Mouse (Mus musculus) forelimb bud, embryonic 11.5 days (tissue): ENCODE results near the gene Cdca5.
"Not testable (repeated sequence)": the region's sequence is repeated elsewhere in the genome, so short reads cannot be mapped to it uniquely, and the experiment has no call there.

Experiments used
- DNase-seq: peaks from one replicate; pipeline ENCODE4 v3.0.0-alpha.2; 2012; ENCODE audit warnings: low read depth, low spot score

The Cdca5 gene

DNA sequence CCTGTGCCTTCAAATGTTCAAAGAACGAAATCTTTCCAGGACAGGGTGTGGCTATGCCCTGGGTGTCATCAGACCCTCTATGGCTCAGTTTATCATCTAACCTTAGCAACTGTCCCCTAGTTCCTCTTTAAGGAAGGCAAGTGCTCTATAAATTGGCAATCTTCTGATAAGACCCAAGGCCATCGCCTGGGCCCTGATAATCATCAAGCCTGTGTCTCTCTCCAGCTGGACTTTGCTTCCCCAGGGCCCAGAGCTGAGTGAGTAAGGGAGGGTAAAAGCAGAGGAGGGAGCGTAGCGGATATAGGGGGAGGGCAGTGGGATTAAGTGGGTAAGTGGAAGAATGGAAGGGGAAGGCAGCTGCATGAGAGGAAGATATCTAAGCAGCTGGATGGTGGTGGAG is 19.7 kb downstream of the Cdca5 start:
- DNase-seq: no peak

DNA sequence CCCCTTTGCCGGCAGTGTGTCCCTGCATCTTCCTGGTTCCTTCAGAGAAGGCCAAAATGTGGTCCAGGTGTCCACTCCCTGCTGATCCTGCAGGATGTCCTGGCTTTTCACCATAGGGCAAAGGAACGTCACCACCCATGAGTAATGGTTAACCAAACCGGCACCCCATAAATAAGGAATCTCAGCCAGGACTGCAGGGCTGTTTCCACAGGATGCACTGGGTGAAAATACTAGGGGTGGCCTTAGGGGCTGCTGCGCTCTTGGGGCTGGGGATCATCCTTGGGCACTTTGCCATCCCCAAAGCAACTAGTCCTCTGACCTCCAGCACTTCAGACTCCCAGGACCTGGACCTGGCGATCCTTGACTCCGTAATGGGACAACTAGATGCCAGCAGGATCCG is 20.8 kb downstream of the Cdca5 start, which contains the start of gene Naaladl1:
TSS of gene Naaladl1 (plus strand) at position 197 of the 400 bp plus-strand sequence.
- DNase-seq: no peak

DNA sequence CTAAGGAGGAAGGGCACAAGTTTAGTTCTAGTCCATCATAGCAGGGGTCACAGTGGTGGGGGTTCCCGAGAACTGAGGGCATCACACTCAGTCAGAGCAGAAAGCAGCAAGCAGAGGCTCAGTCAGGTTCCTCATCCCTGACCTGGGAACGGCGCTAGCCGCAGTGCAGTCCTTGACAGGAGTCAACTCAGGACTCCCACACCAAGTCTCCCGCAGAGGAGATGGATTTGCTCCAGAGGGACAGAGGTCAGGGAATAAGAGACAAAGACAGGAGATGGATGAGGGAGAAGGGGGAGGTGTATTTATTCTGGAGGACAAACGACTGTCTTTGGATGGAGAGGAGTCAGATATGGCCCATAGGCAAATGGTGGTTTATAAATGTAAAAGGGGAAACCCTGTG is 28.3 kb downstream of the Cdca5 start:
- DNase-seq: no peak

DNA sequence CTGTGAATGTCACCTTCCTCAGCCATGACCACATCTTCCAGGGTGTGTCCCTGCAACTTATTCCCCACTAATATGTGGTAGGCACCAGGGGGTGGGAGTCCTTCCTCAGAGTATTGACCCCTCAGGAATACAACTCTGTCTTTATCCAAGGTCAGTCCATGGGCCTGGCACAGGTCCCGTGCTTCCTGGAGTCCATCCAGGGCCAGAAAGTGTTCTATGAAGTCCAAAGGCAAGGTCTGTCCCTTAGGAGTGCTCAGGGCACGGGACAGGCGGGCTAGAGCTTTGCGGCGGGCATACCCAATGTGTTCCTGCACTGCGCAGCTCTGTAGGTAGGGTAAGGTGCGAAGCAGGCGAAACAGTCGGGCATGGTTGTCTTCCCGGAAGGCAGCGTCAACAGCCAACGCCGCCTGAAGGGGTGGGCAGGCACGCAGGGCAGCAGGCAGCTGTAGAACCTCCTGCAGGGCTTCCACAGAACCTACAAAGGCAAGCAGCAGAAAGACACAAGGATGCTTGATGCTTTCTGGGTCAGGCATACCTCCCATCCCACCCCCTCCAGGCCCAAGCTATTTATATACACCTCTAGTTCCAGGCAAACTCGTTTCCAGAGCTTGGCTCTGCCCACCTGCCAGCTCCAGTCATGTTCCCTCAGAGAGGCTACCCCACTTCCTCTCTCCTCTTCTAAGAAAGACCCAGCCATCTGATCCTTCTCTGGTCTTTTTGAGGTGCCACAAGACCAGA is 31.5 kb downstream of the Cdca5 start:
- DNase-seq: no peak

DNA sequence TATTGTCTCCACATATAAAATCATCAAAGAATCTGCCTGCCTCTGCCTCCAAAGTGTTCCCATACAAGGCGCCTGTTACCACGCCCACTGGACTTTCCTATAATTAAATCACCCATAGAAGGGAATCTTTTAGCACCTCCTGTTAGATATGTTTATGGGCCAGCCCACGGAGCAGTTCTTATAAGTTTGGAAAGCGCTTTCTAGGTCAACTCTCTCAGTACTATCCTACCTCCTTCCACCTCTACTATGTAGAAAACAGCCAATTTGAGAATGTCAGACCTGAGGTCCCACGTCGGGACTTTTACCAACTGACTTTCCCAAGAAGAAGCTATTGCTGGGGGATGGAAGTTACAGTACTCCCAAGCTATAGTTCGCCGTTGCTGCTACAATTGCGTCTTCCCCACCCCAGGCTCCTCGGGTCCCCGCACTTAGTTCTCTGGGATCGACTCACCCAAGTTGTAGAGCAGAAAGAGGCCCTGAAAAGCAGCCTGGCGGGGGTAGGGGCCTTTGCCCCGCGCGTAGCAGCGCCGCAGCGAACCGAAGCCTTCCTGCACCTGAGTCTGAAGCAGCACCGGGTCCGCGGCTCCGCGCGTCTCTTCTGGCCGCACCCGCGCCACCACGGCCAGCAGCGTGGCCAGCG is 32.7 kb downstream of the Cdca5 start:
- DNase-seq: no peak

DNA sequence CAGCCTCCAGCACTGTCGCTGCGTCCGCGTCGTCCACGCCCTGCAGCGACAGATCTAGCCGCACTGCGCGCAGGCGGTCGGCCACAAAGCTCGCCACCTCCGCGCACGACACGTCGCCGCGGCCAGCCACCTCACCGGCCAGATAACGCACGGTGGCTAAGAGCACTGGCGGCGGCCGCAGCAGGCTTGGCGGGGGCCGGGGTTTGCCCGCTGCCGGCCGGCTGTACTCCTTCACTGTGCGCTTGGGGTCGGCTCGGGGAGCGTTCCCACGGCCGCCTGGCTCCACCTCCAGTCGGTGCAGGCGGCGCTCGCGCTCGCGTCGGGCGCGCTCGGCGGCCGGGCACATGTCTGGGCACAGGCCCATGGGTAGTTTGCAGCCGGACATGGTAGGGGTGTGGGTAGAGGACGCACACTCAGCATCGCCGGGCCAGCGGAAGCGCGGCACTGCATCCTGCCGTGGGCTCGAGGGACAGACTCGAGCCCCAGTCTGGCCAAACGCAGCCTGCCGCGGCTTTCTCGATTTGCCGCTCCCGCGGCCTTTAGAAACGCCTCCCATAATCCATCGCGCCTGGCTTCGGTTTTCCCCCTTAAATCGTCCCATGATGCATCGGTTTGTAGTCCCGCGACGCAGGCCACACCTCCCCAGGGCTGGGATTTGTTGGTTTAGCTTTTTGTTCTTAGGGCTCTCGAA is 33.3 kb downstream of the Cdca5 start, which contains the start of gene Sac3d1:
TSS of gene Sac3d1 (minus strand) at position 665 of the 691 bp plus-strand sequence.
- DNase-seq: peak; percentile 94

DNA sequence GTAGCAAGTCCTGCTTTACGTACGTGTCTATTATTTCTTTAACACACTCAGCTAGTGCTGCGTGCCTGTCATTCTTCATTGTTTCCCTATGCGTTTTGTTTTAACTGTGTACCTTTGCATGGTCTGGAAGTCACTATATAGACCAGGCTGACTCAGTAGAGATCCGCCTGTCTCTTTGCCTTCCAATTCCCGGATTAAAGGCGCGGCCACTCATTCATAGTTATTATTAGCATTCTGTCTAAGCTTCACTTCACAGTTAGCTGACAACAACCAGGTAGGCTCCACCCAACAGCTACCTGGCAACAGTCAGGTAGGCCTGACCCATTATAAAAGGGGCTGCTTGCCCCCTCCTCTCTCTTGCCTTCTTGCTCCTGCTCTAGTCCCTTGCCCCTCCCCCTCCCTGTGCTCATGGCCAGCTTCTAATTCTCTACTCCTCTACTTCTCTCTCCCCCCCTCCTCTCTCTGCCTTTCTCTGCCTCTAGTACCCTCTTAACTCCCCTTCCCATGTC is 33.9 kb downstream of the Cdca5 start:
- peak; percentile 10 for DNase-seq

DNA sequence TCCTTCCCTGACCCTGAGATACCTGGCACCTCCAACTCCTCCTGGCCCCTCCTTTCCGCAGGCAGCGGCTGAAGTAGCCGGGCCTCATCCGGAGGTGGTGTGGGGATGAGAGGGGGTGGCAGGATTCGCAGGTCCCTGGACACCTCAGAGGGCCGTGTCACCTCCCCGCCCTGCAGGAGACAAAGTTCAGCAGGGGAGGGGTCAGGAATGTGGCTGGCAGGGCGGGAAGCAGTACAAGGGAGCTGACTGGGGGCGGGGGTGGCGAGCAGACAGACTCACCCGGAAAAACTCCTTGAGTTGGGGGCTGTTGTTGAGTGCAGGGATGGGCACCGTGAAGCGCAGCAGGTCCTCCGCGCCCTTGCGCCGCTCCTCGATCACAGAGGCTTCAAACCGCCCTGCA is 37.0 kb downstream of the Cdca5 start:
- DNase-seq: no peak

DNA sequence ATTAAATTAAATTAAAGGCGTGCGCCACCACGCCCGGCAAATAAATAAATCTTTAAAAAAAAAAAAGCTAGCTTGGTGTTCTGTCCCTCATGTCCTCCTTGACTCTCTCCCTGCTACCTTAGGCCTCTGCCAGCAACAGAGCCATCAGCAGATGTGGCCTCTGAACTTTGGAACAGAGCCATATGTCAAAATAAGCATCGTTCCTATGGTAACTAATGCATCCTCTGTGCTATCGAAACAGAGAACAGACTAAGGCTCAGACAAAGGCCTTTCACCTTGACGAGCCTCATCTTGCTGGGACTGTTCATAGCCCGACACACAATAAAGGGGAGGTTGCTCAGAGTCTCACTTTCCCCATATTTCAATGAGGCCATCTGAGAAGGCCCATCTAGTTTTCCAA is 38.5 kb downstream of the Cdca5 start:
- peak; percentile 28 for DNase-seq

DNA sequence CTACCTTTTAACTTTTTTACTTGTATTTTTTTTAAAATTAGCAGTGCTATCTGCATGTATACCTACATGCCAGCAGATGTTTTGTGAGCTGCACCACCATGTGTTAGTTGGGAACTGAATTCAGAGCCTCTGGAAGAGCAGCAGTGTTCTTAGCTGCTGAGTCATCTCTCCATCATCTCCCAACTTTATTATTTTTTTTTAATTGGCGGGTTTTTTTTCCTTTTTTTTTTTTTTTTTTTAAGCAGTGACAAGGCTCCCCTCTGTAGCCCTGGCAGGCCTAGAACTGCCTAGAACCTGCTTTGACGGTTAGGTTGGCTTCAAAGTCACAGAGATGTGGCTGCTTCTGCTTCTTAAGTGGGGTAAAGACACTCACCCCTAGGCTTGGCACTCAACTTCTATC is 40.1 kb downstream of the Cdca5 start:
- DNase-seq: no peak

DNA sequence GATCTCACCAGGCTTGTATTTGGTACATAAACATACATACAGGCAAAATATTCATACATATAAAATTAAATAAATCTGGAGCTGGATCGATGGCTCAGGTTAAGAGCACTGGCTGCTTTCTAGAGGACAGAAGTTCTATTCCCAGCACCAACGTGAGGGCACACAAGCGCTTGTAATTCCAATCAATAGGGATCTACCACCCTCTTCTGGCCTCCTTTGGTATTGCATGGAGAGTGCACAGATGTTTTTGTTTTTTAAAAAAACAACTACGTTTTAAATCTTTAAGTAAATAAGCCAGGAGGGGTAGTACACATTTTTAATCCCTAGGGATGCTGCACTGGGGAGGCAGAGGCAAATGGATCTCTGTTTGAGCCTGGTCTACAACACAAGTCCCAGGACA is 41.5 kb downstream of the Cdca5 start:
- peak; percentile 63 for DNase-seq

DNA sequence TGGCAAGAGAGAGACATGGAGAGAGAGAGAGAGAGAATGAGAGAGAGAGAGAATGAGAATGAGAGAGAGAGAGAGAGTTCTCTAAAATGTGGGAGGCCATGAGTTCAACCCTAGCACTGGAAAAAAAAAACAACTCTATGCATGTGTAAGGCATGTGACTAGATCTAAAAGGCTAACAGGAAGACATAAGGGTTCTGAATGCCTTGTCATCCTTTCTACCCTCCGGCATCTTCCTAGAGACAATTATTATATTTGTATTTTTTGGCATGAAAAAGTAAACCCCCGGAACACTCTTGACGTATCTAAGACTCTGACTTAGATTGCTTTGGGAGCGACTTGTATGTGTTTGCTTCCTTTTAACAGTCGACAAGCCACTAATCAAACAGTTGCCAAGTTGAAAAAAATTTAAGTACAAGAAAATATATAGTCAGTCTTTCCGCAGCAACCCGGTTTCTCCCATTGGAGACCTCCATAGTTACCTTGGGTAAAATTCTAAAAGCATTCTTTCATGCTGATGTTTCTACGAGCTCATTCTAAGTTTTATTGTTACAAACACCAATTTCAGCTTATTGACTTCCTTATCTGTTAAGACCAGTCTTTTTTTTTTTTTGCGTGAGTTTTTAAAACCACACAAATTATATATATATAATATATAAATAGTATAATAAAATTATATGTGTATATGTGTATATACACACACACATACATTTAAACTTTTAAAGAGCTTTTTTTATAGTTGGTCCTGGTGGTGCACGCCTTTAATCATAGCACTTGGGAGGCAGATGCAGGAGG is 42.2 kb downstream of the Cdca5 start:
- DNase-seq: no peak

DNA sequence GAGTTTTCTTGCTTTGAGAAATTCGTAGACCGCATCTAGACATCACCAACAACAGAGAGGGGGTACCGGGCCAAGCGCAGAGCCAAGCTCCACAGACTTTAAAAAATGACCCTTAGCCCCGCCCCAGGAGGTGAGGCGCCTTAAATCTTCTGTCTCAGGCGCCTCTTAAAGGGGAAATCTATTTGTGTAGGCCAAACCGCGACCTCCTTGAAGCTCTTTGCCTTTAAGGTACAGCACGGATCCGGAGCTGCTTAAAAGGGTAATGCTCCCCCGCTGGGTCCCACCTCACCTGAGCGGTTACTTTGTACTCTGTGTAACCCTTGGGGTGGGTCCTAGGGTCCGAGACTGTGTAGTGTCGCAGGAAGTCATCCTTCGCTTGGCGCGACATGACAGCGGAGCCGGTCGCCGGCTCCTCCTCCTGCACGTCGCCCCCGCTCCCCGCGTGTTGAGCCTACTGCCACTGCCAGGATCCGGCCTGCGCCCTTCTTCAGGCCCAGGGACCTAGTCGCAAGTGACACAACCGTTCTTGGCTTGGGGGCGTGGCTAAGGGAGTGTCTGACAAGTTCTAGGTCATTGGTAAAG is 43.1 kb downstream of the Cdca5 start, which contains the start of gene Snx15:
TSS of gene Snx15 (minus strand) at position 545 of the 582 bp plus-strand sequence.
- peak; percentile 95 for DNase-seq

DNA sequence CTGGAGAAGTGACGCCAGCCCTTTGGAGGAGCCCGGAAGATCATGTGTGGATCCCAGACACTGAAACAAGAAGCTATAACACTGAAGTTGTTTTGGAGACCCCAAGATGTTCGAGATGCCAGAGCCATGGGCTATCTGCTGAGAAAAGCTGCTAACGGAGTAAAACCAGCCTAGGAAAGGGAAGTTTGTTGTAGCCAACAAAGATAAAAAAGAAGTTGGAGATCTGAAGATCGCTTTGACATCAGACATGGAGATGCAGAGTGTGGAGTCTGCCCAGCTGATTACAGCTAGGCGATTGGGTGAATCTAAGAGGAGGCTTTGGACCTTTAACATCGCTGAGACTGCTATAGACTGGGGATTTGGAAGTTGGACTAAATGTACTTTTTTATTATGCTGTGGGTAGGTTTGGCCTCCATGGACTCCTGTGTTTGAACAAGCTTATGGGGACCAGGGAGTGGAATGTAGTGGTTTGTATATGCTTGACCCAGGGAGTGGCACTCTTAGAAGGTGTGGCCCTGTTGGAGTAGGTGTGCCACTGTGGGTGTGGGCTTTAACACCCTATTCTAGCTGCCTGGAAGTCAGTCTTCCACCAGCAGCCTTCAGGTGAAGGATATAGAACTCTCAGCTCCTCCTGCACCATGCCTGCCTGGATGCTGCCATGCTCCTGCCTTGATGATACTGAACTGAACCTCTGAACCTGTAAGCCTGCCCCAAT is 45.8 kb downstream of the Cdca5 start:
- DNase-seq: not testable (repeated sequence)

DNA sequence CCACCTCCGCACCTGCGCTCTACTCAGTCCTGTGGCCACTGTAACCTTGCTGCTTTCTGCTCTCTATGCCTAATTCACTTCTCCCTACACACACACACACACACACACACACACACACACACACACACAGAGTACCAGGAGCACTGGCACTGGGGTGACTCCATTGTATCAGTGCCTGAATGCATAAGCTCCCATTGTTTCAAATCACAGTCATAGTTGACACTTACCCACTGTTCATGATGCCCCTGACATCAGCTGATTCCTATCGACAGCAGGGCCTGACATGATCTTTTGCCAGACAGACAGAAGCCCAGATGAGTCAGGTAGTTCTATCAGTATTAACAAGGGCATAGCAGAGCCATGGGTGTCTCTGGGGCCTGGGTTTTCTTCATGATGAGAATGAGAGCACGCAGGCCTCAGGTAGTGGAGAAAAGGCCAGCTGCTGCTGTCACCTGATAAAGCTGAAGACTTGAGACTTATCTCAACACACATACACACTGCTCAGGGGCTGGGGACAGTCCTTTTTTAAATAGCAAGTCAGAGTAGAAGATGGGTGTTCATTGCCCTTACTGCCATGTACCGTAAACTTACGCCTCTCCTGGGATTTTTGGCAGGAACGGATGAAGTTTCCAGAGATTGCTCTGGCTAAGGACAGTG is 47.5 kb downstream of the Cdca5 start:
- DNase-seq: no peak

DNA sequence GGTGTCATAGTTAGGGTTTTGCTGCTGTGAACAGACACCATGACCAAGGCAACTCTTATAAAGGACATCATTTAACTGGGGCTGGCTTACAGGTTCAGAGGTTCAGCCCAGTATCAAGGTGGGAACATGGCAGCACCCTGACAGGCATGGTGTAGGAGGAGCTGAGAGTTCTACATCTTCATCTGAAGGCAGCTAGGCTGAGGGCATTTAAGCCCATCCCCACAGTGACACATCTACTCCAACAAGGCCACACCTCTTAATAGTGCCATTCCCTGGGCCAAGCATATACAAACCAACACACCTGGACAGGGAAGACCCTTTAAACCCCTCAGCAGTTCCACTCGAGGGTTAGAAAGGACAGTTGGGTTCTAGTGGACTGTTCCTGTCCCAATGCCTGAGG is 48.4 kb downstream of the Cdca5 start:
- DNase-seq: not testable (repeated sequence)

DNA sequence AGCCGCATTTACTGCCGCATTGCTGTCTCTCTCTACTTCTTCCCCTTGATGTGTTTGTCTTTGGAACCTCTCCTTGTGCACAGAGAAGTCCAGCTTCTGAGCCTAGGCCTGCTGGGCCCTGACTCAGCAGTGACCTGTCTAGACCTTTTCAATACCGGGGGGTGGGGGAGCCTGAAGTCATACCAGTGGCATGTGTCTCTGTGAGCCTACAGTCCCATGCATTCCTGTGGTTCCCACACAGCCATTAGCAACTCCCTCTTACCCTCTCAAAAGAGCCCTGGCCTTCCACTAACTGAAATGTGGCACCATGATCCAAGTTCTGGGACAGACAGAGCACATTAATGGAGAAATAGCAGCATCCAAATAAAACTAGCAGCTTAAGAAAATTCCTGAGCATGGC is 51.6 kb downstream of the Cdca5 start:
- no peak for DNase-seq

DNA sequence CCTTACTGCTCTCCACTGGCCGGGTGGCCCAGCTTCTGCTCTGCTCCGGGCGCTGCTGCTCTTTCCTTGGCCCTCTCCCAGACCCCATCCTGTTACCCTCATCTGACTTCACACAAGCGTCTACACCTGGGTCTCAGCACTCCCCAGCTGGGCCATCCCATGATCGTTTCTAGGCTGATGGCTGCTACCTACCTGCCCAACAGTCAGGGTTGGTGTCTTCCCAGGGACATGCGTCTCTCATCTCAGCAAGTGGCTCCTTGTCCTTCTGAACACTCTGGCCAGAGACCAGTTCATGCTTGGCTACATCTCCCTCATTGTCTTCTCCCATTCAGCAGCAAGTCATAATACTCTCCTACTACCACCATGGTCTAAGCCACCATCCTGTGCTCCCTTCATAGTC is 54.9 kb downstream of the Cdca5 start:
- no peak for DNase-seq

DNA sequence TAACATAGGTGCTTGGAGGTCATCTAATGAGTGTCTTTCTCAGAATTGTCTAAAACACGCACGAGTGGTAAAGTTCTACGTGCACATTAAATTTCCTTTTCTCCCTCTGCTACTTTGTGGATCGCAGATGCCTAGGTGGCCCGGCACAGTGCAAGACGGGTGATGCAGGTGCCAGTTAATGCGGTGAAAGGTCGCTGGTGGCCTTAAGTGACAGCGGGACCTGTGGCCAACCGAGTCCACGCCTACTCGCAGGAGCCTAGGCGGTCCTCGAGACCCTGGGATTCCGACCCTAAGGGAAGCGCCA is 55.5 kb downstream of the Cdca5 start:
- no peak for DNase-seq
